Mouse (Mus musculus) liver, adult 2 months (tissue): Measurements from ENCODE around the gene Iah1. TPM values are rescaled to one million over a fixed set of nuclear protein-coding genes. Genes with fewer than 3 reads are reported as not detected.

Experiments
- DNase-seq: peaks from one replicate; pipeline ENCODE4 v3.0.0-alpha.2; 2011; ENCODE audit warnings: low read depth, low spot score; ENCODE audit errors: extremely low read depth
- H3K27ac ChIP-seq: fragments of 200-500 bp; replicated peaks from 2 replicates; pipeline ENCODE4 v1.5.1; 2012; ENCODE audit warnings: low read depth, mild to moderate bottlenecking, control low read depth, inconsistent platforms, low read length; ENCODE audit not compliant: insufficient read depth
- H3K27me3 ChIP-seq: fragments of 200-500 bp; 2 replicates; pipeline ENCODE4 v1.6.1; 2012; ENCODE audit warnings: mild to moderate bottlenecking, moderate library complexity, low read length, inconsistent platforms; ENCODE audit not compliant: control insufficient read depth, insufficient read depth
- H3K36me3 ChIP-seq: fragments of 200-500 bp; 2 replicates; pipeline ENCODE4 v1.6.1; 2012; ENCODE audit warnings: low read length, inconsistent platforms; ENCODE audit not compliant: control insufficient read depth, insufficient read depth
- H3K4me1 ChIP-seq: fragments of 200-500 bp; 2 replicates; pipeline ENCODE4 v1.6.1; 2011; ENCODE audit warnings: low read length; ENCODE audit not compliant: control insufficient read depth, insufficient read depth
- H3K4me3 ChIP-seq: fragments of 200-500 bp; 2 replicates; pipeline ENCODE4 v1.5.1; 2011; ENCODE audit warnings: low read depth, mild to moderate bottlenecking, control low read depth, low read length, moderate library complexity; ENCODE audit not compliant: insufficient read depth
- H3K79me2 ChIP-seq: fragments of 200-500 bp; 2 replicates; pipeline ENCODE4 v1.6.1; 2012; ENCODE audit warnings: inconsistent platforms, mild to moderate bottlenecking, low read length, moderate library complexity; ENCODE audit not compliant: control insufficient read depth, insufficient read depth
- H3K9ac ChIP-seq: fragments of 200-500 bp; 2 replicates; pipeline ENCODE4 v1.6.1; 2012; ENCODE audit warnings: low read depth, mild to moderate bottlenecking, control low read depth, inconsistent platforms, low read length
- CTCF ChIP-seq: fragments of 200-500 bp; IDR thresholded peaks from 2 replicates; pipeline ENCODE4 v1.5.1; 2011; ENCODE audit warnings: low read depth, low read length, control low read depth
- POLR2A ChIP-seq: fragments of 200-500 bp; IDR thresholded peaks from 2 replicates; pipeline ENCODE4 v1.6.1; 2011; ENCODE audit warnings: low read length, control low read depth; ENCODE audit not compliant: insufficient read depth; ENCODE audit errors: extremely low read depth
- WGBS: fragments of 180-500 bp; shearing (Covaris S2); methylation state at CpG from one replicate; pipeline ENCODE4 v1.1.7; 2018; 5-methylcytosine and 5-hydroxymethylcytosine counted together
- polyA plus RNA-seq: library from polyadenylated mRNA; depleted of rRNA; stranded (reverse); fragments of >200 nt; gene quantifications from 2 replicates; pipeline ENCODE4 v1.2.3, GENCODE M21; 2012
- total RNA-seq: library from RNA; depleted of rRNA; stranded (reverse); fragments of >200 nt; gene quantifications from 2 replicates; pipeline ENCODE4 v1.2.3, GENCODE M21; 2014

The Iah1 gene
- total and polyA plus RNA-seq, 2 experiments: 258 to 339 TPM

DNA sequence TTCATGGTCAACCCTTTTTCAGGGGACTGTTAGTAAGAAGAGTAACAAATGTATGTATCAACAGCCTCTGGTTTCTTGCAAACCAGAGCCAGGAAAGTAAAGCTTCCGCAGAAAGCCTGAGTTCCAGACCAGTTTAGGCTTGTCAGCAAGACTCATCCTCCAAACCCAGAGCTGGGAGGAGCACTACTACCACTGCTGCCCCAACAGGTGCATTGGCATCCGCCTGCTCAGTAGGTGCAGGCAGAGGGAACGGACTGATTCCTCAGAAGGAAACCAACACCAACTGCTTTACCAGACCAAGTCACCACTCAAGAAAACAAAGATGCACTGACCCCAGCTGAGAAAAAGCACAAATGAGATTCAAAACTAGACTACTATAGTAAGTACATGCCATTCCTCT is 47.0 kb downstream of the Iah1 start:
- no peaks in the 10 kb centered on the region; the same call in 1 of the 2 replicates for H3K4me1 ChIP-seq
- 91% methylated on average over 3 of the region's 3 CpGs for WGBS
- H3K36me3 ChIP-seq: peaks cover 4% of the 10 kb centered on the region; the same call in 1 of the 2 replicates
- H3K27ac ChIP-seq: no peak overlapping the region
- no peak overlapping the region for H3K4me3 ChIP-seq
- no peak for TF ChIP-seq CTCF
- no peak for TF ChIP-seq POLR2A
- H3K9ac ChIP-seq: no peak overlapping the region
- H3K27me3 ChIP-seq: no peaks in the 10 kb centered on the region
- DNase-seq: no peak
- H3K79me2 ChIP-seq: peaks cover 3% of the 10 kb centered on the region

DNA sequence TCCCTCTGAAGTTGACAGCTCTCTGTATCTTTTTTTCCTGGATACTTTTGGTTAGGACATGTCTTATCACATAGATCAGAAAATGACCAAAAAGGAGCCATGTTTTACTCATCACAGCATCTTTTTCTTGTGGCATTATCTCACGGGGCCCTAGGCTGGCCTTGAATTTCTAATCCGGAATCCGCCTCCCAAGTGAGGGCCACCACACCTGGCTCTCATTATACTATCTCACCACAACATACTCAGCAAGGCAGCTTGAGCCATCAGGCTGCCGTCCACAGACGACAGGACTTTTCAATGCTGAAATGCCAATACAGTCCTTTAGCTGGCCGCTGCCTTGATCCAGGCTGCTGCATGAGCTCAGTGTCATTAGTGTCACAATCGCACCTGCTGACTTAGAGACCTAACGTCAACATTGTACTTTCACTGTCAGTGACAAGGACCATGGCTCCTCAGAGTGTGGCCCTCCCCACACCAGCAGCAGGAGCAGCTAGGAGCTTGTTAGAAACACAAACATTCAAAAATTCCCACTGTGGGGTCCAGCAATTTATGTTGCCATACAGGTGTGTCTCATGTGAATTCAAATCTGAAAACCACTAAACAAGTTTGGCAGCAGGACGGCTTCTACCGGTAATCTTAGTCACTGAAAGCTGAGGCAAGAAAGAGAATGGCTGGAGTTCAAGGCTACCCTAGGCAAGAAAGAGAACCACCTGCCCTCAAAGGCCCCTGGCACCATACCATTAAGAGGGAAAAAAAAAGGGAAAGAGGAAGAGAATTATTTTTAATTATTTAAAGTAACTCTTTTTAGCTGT is 48.6 kb downstream of the Iah1 start:
- TF ChIP-seq POLR2A (no peak), CTCF (no peak)
- Histone ChIP-seq H3K4me3 (no peak overlapping the region), H3K27me3 (no peaks in the 10 kb centered on the region), H3K9ac (no peak overlapping the region), H3K27ac (no peak overlapping the region), H3K79me2 (peaks cover 14% of the 10 kb centered on the region), H3K4me1 (no peaks in the 10 kb centered on the region; the same call in 1 of the 2 replicates), H3K36me3 (0 out of 2 replicates have a peak, but pooled peaks cover 4% of the 10 kb centered on the region)
- DNase-seq: peak; percentile 57
- 44% methylated on average over 10 of the region's 10 CpGs for WGBS

DNA sequence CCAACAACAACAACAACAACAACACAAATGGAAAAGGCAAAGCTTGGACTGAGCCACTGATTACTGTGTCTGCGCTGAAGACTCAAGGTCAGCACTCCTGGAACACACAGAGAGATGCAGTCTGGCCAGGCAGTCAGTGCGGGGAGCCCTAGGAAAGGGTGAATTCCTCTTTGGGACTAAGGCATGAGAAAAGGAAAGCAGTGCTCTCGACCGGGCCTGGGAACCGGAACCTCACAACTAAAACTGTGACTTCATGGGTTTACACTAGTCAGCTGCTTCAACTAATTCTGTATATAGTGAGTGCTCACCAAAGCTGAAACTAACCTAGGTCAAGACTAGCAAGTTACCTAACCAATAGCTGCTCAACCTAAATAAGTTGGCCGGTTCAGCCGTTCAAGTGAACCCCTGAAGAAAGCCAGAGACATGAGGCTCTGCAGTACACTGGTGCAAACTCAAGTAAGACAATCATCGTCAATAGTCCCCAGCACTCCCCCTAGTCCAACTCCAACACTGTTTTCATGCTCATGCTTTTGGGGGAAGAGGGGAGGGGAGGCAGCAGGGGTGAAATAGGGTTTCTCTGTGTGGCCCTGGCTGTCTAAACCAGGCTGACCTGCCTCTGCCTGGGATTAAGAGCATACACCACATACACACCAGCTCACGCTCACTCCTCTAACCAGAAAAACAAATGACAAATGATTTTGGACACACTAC is 52.3 kb downstream of the Iah1 start:
- H3K4me3 ChIP-seq: no peak overlapping the region
- peak overlapping the region; percentile 34; the same call in 1 of the 2 replicates for H3K27ac ChIP-seq
- no peak for DNase-seq
- H3K36me3 ChIP-seq: no peaks in the 10 kb centered on the region
- WGBS: 85% methylated on average over 9 of the region's 9 CpGs
- H3K9ac ChIP-seq: no peak overlapping the region
- no peak for TF ChIP-seq CTCF
- TF ChIP-seq POLR2A: no peak
- peaks cover 14% of the 10 kb centered on the region for H3K79me2 ChIP-seq
- H3K27me3 ChIP-seq: no peaks in the 10 kb centered on the region
- H3K4me1 ChIP-seq: peaks cover 3% of the 10 kb centered on the region; the same call in 1 of the 2 replicates

DNA sequence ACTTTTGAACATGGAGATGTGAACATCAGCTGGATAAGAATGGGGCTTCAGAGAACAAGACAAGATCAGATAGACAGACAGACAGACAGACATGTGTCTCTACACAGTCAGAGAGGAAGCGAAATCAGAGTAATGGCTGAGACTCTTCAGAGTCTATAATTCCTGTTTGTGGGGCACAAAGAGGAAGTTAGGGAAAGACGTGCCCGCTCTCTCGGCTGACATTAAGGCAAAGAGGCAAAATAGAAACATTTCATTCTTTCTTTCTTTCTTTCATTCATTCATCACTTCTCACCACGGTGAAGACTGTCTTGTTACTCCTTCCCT is 52.9 kb downstream of the Iah1 start:
- no peak overlapping the region for H3K27ac ChIP-seq
- peak; percentile 31 for DNase-seq
- no peaks in the 10 kb centered on the region for H3K36me3 ChIP-seq
- H3K27me3 ChIP-seq: no peaks in the 10 kb centered on the region
- 91% methylated on average over 5 of the region's 5 CpGs for WGBS
- no peak overlapping the region for H3K4me3 ChIP-seq
- no peak overlapping the region for H3K9ac ChIP-seq
- H3K79me2 ChIP-seq: peaks cover 14% of the 10 kb centered on the region
- H3K4me1 ChIP-seq: peaks cover 3% of the 10 kb centered on the region; the same call in 1 of the 2 replicates
- no peak for TF ChIP-seq POLR2A
- TF ChIP-seq CTCF: no peak

DNA sequence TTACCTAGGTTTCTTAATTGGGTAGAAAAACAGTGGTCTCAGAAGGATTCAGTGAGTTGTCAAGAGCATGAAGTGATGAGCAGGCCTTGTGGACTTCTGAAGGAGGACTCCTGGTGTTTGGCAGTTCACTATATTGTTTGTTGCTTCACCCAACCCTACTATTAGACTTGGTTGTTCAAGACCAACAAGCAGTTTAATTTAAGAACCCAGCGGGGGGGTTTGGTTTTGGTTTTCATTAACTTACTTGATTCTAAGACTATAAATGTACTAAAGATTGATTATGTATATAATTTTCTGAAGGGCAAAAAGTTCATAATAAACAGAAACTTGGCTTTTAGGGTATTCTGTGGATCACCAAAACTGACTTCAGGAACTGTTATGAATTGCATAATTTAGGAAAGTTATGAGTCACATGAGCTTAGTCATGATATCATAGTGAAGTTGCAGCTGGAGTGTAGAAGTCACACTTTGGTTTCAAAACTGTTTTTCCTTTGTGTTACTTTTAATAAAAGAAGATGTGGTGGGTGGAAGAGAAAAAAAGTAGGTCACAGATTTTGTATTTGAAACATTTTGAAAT is 53.9 kb downstream of the Iah1 start:
- Histone ChIP-seq H3K36me3 (no peaks in the 10 kb centered on the region), H3K27me3 (no peaks in the 10 kb centered on the region), H3K79me2 (peaks cover 14% of the 10 kb centered on the region), H3K27ac (no peak overlapping the region; the same call in 1 of the 2 replicates), H3K4me1 (peaks cover 3% of the 10 kb centered on the region; the same call in 1 of the 2 replicates), H3K4me3 (no peak overlapping the region), H3K9ac (no peak overlapping the region)
- TF ChIP-seq POLR2A: no peak
- TF ChIP-seq CTCF: no peak
- WGBS: 86% methylated on average over 1 of the region's 1 CpGs
- DNase-seq: peak; percentile 35
